Mouse (Mus musculus) cortical plate, adult 2 months (tissue): ENCODE measurements around the gene Rhox2c. TPM values are rescaled to one million over a fixed set of nuclear protein-coding genes. Genes with fewer than 3 reads are reported as not detected.
"Not testable (repeated sequence)": the region's sequence is repeated elsewhere in the genome, so short reads cannot be mapped to it uniquely, and the experiment has no call there.

ENCODE experiments used
- H3K27ac ChIP-seq: fragments of 200-500 bp; 2 replicates; pipeline ENCODE4 v1.5.1; 2012; ENCODE audit warnings: low read length, control low read depth, inconsistent platforms; ENCODE audit not compliant: insufficient read depth
- H3K4me1 ChIP-seq: fragments of 200-500 bp; 2 replicates; pipeline ENCODE4 v1.6.1; 2011; ENCODE audit warnings: low read length; ENCODE audit not compliant: control insufficient read depth, insufficient read depth
- H3K4me3 ChIP-seq: fragments of 200-500 bp; 2 replicates; pipeline ENCODE4 v1.5.1; 2011; ENCODE audit warnings: mild to moderate bottlenecking, low read length, control low read depth; ENCODE audit not compliant: insufficient read depth
- polyA plus RNA-seq: library from polyadenylated mRNA; depleted of rRNA; stranded (reverse); fragments of >200 nt; gene quantifications from 2 replicates; pipeline ENCODE4 v1.2.3, GENCODE M21; 2012; rRNA removed

Gene Rhox2c
- not detected in 2 replicates for polyA plus RNA-seq

DNA sequence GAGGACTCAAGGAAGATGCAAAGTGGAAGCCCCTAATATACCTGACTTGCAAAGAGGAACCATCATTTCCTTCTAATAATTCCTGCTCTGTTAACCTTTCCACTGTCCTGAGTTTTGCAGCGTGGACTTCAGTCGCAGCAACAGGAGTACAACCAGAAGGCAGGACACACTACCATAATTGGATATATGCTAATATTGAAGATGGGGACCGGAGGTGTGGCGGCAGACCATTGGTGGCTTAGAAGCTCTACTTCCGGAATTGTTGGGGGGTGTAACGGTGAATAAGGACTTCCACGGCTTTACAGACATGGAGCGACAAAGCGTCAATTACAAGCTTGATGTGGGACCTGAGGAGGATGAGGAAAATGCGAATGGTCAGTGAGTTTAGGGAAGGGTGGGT, at the start of gene Rhox2c:
Gene Rhox2c (plus strand): TSS at position 301 of the 400 bp plus-strand sequence.
- H3K27ac ChIP-seq, H3K4me1 ChIP-seq, H3K4me3 ChIP-seq: not testable (repeated sequence)

DNA sequence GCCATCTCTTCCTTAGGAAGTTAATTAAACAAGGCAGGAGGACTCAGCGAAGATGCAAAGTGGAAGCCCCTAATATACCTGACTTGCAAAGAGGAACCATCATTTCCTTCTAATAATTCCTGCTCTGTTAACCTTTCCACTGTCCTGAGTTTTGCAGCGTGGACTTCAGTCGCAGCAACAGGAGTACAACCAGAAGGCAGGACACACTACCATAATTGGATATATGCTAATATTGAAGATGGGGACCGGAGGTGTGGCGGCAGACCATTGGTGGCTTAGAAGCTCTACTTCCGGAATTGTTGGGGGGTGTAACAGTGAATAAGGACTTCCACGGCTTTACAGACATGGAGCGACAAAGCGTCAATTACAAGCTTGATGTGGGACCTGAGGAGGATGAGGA, 41.7 kb upstream of the Rhox2c start, which contains the start of gene Rhox2b:
Gene Rhox2b (plus strand): TSS at position 301 of the 400 bp plus-strand sequence.
- not testable (repeated sequence) for H3K27ac ChIP-seq, H3K4me3 ChIP-seq, H3K4me1 ChIP-seq

DNA sequence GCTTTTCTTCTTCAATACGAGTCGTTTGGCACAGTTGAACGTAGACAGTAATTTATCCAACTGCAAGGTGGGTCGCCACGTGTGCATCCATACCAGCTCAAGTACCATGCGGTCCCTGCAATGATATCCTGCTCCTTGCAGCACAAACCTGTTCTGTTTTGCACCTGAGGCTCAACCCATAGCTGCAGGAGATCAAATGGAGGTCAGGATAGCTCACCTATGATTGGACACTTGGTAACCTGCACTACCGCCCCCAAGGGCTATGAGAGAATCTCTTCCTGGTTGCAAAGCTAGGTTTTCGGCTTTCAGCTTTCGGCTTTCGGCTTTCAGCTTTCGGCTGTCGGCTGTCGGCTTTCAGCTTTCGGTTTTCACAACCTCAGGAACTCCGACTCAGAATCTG, 21.3 kb upstream of the Rhox2c start, which contains the start of gene Rhox4b:
Gene Rhox4b (plus strand): TSS at position 301 of the 400 bp plus-strand sequence.
- not testable (repeated sequence) for H3K4me1 ChIP-seq, H3K27ac ChIP-seq, H3K4me3 ChIP-seq

DNA sequence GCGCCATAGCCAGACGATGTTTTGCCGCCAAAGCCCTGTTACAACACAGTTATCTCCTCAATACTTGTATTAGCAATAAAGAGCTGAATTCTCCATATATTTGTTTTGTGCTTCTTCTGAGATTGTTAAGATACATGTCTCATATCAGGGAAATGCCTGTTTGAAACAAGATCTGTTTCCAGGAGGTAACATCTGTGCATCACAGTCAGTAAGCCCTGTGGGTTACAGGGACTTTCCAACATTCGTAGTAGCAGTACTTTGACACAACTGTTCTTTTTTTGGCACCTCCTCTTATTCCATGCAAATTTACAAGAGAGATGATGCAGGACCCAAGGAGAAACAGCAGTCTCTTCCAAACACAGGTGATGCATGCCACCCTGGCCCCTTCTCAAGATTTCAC, 4.8 kb downstream of the Rhox2c start, which contains the start of gene Rhox3c:
Gene Rhox3c (plus strand): TSS at position 301 of the 400 bp plus-strand sequence.
- not testable (repeated sequence) for H3K4me3 ChIP-seq, H3K4me1 ChIP-seq, H3K27ac ChIP-seq

DNA sequence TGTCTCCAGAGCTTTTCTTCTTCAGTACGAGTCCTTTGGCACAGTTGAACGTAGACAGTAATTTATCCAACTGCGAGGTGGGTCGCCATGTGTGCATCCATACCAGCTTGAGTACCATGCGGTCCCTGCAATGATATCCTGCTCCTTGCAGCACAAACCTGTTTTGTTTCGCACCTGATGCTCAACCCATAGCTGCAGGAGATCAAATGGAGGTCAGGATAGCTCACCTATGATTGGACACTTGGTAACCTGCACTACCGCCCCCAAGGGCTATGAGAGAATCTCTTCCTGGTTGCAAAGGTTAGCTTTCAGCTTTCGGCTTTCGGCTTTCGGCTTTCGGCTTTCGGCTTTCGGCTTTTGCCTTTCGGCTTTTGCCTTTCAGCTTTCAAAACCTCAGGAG, 26.6 kb downstream of the Rhox2c start, which contains the start of gene Rhox4c:
Gene Rhox4c (plus strand): TSS at position 301 of the 400 bp plus-strand sequence.
- not testable (repeated sequence) for H3K27ac ChIP-seq, H3K4me3 ChIP-seq, H3K4me1 ChIP-seq

DNA sequence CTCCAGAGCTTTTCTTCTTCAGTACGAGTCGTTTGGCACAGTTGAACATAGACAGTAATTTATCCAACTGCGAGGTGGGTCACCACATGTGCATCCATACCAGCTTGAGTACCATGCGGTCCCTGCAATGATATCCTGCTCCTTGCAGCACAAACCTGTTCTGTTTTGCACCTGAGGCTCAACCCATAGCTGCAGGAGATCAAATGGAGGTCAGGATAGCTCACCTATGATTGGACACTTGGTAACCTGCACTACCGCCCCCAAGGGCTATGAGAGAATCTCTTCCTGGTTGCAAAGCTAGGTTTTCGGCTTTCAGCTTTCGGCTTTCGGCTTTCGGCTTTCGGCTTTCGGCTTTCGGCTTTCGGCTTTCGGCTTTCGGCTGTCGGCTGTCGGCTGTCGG, 60.6 kb downstream of the Rhox2c start, which contains the start of gene Rhox4d:
Gene Rhox4d (plus strand): TSS at position 301 of the 400 bp plus-strand sequence.
- H3K4me3 ChIP-seq, H3K27ac ChIP-seq, H3K4me1 ChIP-seq: not testable (repeated sequence)

Other genes starting within 250 kb of the Rhox2c start
- not detected in 2 replicates for gene Gm9, start 242.6 kb upstream of the Rhox2c start, polyA plus RNA-seq
- gene Rhox1, start 231.4 kb upstream of the Rhox2c start, polyA plus RNA-seq = not detected in 2 replicates
- gene Rhox2a, start 208.7 kb upstream of the Rhox2c start, polyA plus RNA-seq = not detected in 2 replicates
- not detected in 2 replicates for gene Rhox3a, start 203.8 kb upstream of the Rhox2c start, polyA plus RNA-seq
- not detected in 2 replicates for gene Rhox4a, start 188.3 kb upstream of the Rhox2c start, polyA plus RNA-seq
- not detected in 2 replicates for gene Rhox3a2, start 73.7 kb upstream of the Rhox2c start, polyA plus RNA-seq
- not detected in 2 replicates for gene Rhox4a2, start 62.8 kb upstream of the Rhox2c start, polyA plus RNA-seq
- gene Rhox2b, start 41.6 kb upstream of the Rhox2c start, polyA plus RNA-seq = not detected in 2 replicates
- not detected in 2 replicates for gene Rhox4b, start 21.2 kb upstream of the Rhox2c start, polyA plus RNA-seq
- not detected in 2 replicates for gene Rhox3c, start 4.9 kb downstream of the Rhox2c start, polyA plus RNA-seq
- not detected in 2 replicates for gene Rhox4c, start 26.7 kb downstream of the Rhox2c start, polyA plus RNA-seq
- not detected in 2 replicates for gene Rhox2d, start 39.7 kb downstream of the Rhox2c start, polyA plus RNA-seq
- gene Rhox4d, start 60.7 kb downstream of the Rhox2c start, polyA plus RNA-seq = not detected in 2 replicates
- gene Rhox2e, start 76.8 kb downstream of the Rhox2c start, polyA plus RNA-seq = not detected in 2 replicates
- not detected in 2 replicates for gene Rhox3e, start 88.3 kb downstream of the Rhox2c start, polyA plus RNA-seq
- not detected in 2 replicates for gene Rhox4e, start 103.7 kb downstream of the Rhox2c start, polyA plus RNA-seq
- gene Rhox2f, start 117.7 kb downstream of the Rhox2c start, polyA plus RNA-seq = not detected in 2 replicates
- not detected in 2 replicates for gene Rhox3f, start 127.3 kb downstream of the Rhox2c start, polyA plus RNA-seq
- not detected in 2 replicates for gene Rhox4f, start 154.0 kb downstream of the Rhox2c start, polyA plus RNA-seq
- not detected in 2 replicates for gene Rhox3g, start 174.9 kb downstream of the Rhox2c start, polyA plus RNA-seq
- gene Rhox2g, start 189.8 kb downstream of the Rhox2c start, polyA plus RNA-seq = not detected in 2 replicates
- gene Rhox4g, start 197.6 kb downstream of the Rhox2c start, polyA plus RNA-seq = not detected in 2 replicates
- gene Rhox3h, start 215.1 kb downstream of the Rhox2c start, polyA plus RNA-seq = not detected in 2 replicates
- not detected in 2 replicates for gene Rhox2h, start 219.6 kb downstream of the Rhox2c start, polyA plus RNA-seq